Mouse (Mus musculus): ENCODE measurements around the gene Abcf2. TPM values are rescaled to one million over a fixed set of nuclear protein-coding genes. Genes with fewer than 3 reads are reported as not detected.

Gene Abcf2
- polyA plus RNA-seq, 1 experiment: 120 TPM

GRCm38 (mm10) chr5:24575948-24576347 is 1.3 kb downstream of the Abcf2 start:
- TF ChIP-seq GATA1 (IDR thresholded peaks at IDR 0.05; ENCODE audit: low read length): no peak

GRCm38 (mm10) chr5:24556709-24557108 is 20.6 kb downstream of the Abcf2 start, which contains the start of gene 4931409K22Rik:
TSS of gene 4931409K22Rik (minus strand) at chr5:24556809.
- no peak for TF ChIP-seq GATA1 (IDR thresholded peaks at IDR 0.05; ENCODE audit: low read length)

- no peak for TF ChIP-seq GATA1 (IDR thresholded peaks at IDR 0.05; ENCODE audit: low read length)
Observed at GRCm38 (mm10) chr5:24553621-24554244, 23.5 kb downstream of the Abcf2 start.

DNA sequence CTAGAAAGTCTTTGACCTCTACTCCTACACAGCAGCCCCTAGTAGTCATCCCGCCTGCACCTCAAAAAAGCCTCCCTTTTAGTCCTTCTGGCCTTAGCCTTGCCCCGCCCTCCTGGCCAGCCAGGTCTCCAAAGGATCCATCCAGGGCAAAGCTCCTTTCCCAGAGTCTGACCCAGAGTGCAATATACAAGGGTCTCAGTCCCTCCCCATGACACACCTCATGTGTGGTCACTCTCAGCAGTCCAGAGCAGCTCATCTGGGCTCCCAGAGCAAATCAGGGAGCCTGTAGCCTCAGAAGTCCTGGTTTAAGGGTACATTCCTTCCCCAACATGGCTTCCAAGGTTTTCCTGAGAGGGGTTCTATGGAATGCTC is 26.0 kb downstream of the Abcf2 start:
- TF ChIP-seq GATA1 (IDR thresholded peaks at IDR 0.05; ENCODE audit: low read length): no peak

GRCm38 (mm10) chr5:24550598-24551316 is 26.5 kb downstream of the Abcf2 start:
- no peak for TF ChIP-seq GATA1 (IDR thresholded peaks at IDR 0.05; ENCODE audit: low read length)

GRCm38 (mm10) chr5:24542643-24543042 is 34.6 kb downstream of the Abcf2 start:
- TF ChIP-seq GATA1 (IDR thresholded peaks at IDR 0.05; ENCODE audit: low read length): no peak

DNA sequence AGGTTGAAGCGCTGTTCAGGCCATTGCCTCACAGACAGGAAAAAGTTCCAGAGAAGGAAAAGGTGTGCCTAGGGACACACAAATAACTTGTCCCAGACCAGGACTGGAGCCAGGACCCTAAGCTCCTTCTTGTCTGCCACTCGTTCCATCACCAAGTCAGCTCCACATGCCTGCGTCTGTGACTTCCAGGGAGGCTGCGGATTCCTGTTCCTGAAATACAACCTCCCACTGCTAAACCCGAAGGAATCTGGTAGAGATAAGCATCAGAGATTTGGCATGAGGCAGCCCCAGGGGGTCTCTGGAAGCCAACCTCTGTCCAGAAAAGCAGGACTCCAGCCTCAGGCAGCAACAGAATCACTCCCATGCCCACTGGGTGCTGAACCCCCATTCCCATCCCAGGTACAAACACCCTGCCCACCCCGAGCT is 36.1 kb downstream of the Abcf2 start:
- no peak for TF ChIP-seq GATA1 (IDR thresholded peaks at IDR 0.05; ENCODE audit: low read length)

DNA sequence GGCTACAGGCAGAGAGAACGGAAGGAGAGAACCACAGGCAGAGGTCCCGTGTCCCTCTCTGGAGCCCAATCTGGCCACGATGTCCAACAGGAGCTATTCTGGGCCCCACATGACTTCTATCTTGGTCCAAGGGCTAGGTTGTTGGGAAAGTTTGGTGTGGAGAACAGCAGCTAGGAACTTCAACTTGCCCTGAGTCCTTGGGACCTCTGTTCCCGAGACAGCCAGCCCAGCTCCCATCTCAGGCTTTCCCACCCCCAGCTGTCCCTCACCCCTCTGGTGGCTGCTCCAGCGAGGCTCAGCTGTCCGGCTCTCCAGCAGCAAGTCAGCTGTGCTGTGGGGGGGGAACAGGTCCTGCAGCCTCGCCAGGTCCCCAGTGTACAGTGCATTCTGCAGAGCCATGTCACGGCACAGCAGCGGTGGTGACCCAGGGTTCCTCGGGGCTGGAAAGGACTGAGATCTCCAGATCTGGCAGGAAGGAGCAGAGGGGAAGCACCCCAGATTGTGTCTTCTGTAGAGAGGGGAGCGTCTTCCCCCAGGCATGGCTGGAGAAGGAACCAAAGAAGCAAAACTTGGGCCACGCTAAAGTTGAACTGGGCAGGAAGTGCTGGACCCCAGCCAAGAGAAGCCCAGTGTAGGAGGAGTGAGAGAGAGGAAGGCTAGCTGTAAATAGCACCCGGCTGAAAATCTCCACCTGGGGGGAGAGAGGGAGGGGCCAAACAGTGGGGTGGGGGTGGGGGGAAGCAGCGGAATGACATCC is 36.7 kb downstream of the Abcf2 start, which contains the start of gene Asb10:
TSS of gene Asb10 (minus strand) at position 592 of the 757 bp plus-strand sequence.
- TF ChIP-seq GATA1 (IDR thresholded peaks at IDR 0.05; ENCODE audit: low read length): no peak

GRCm38 (mm10) chr5:24539571-24540296 is 37.5 kb downstream of the Abcf2 start:
- no peak for TF ChIP-seq GATA1 (IDR thresholded peaks at IDR 0.05; ENCODE audit: low read length)

DNA sequence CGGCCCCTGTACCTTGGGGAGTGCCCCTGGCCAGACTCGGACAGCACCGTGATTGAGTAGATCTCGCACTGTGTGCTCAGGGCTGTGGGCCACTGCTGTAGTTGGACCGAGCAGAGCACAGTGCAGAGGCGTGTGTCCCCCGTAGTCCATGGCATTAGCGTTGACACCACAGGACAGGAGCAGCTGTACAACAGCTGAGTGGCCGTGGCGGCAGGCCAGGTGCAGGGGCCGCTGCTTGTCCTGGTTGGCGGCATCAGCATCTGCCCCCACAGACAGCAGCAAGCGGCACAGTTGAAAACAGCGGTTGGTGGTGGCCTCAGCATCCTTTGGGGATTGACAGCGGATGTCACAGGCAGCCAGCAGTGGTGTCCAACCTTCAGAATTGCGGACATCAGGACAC is 39.6 kb downstream of the Abcf2 start:
- TF ChIP-seq GATA1 (IDR thresholded peaks at IDR 0.05; ENCODE audit: low read length): no peak

- TF ChIP-seq GATA1 (IDR thresholded peaks at IDR 0.05; ENCODE audit: low read length): no peak
Observed at GRCm38 (mm10) chr5:24536511-24536910, 40.8 kb downstream of the Abcf2 start.

GRCm38 (mm10) chr5:24535731-24536130 is 41.5 kb downstream of the Abcf2 start:
- no peak for TF ChIP-seq GATA1 (IDR thresholded peaks at IDR 0.05; ENCODE audit: low read length)

DNA sequence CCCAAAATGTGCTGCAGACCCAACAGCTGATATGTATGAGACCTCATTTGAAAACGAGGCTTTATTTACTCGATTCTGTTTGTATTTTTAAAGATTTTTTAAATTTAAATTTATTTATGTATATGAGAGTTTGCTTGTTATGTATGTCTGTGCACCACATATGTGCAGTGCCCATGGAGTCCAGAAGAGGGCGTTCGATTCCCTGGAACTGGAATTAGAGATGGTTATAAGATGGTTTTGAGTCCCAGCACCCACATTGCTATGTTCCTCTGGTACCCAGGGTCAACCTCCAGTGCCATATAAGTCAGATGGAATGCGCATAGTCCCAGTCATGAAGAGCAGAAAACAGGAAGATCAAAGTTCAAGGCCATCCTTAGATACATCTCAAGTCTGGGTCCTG is 43.0 kb downstream of the Abcf2 start:
- TF ChIP-seq GATA1 (IDR thresholded peaks at IDR 0.05; ENCODE audit: low read length): no peak

DNA sequence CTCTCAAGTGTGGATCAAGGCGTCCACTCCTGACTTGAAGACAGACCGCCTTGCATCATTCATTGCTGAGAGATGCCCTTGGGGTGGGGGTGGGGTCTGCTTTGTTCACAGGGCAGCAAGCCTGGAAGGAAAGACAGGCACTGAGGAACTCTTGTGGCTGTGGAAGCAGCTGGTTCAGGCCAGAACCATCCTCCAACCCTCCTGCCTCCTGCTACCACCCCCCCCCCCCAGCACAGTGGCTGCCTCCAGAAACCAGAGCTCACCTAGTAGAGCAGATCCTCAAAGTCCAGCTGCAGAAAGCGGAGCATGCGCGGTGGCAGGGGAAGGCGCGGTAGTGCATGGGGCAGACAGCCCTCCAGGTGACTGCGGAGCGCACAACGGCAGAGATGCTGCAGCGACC is 43.9 kb downstream of the Abcf2 start:
- no peak for TF ChIP-seq GATA1 (IDR thresholded peaks at IDR 0.05; ENCODE audit: low read length)

GRCm38 (mm10) chr5:24530042-24530689 is 47.1 kb downstream of the Abcf2 start:
- TF ChIP-seq GATA1 (IDR thresholded peaks at IDR 0.05; ENCODE audit: low read length): no peak

All from G1E-ER4 (cell line).